Mouse (Mus musculus) hindbrain, embryonic 16.5 days (tissue): ENCODE results near the gene Shpk. TPM values are rescaled to one million over a fixed set of nuclear protein-coding genes. Genes with fewer than 3 reads are reported as not detected.

Experiments
- ATAC-seq: fragments of 200-750 bp; cut with Nextera tagmentation; 2 replicates; pipeline ENCODE4 v1.8.0; 2017; ENCODE audit warnings: moderate TSS enrichment, moderate library complexity
- H3K27ac ChIP-seq: fragments of 300-500 bp; sonication (generic); 2 replicates; pipeline ENCODE4 v1.5.1; 2014; ENCODE audit warnings: low read depth, mild to moderate bottlenecking, control low read depth, low read length, moderate library complexity
- H3K27me3 ChIP-seq: fragments of 300-500 bp; sonication (generic); replicated peaks from 2 replicates; pipeline ENCODE4 v1.6.1; 2014; ENCODE audit warnings: low read length; ENCODE audit not compliant: control insufficient read depth, insufficient read depth
- H3K36me3 ChIP-seq: fragments of 300-500 bp; sonication (generic); 2 replicates; pipeline ENCODE4 v1.6.1; 2014; ENCODE audit warnings: mild to moderate bottlenecking, low read length, moderate library complexity, mixed read lengths; ENCODE audit not compliant: control insufficient read depth, insufficient read depth
- H3K4me1 ChIP-seq: fragments of 300-500 bp; sonication (generic); 2 replicates; pipeline ENCODE4 v1.6.1; 2014; ENCODE audit warnings: low read depth, low read length; ENCODE audit not compliant: control insufficient read depth, insufficient read depth
- H3K4me2 ChIP-seq: fragments of 300-500 bp; sonication (generic); 2 replicates; pipeline ENCODE4 v1.6.1; 2014; ENCODE audit warnings: mild to moderate bottlenecking, low read length, control low read depth, moderate library complexity
- H3K4me3 ChIP-seq: fragments of 300-500 bp; sonication (generic); 2 replicates; pipeline ENCODE4 v1.5.1; 2014; ENCODE audit warnings: mild to moderate bottlenecking, low read length, control low read depth, moderate library complexity
- H3K9ac ChIP-seq: fragments of 300-500 bp; sonication (generic); 2 replicates; pipeline ENCODE4 v1.6.1; 2014; ENCODE audit warnings: low read depth, mild to moderate bottlenecking, control low read depth, low read length, moderate library complexity
- H3K9me3 ChIP-seq: fragments of 300-500 bp; sonication (generic); 2 replicates; pipeline ENCODE4 v1.6.1; 2014; ENCODE audit warnings: mild to moderate bottlenecking, low read length, moderate library complexity; ENCODE audit not compliant: control insufficient read depth
- WGBS: fragments of 180-500 bp; shearing (Covaris S2); extraction: QIAGEN DNeasy Blood & Tissue Kit; methylation state at CpG from one replicate; pipeline ENCODE4 v1.1.7; 2014; 5-methylcytosine and 5-hydroxymethylcytosine counted together
- polyA plus RNA-seq: library from polyadenylated mRNA; unstranded; fragments of >200 nt; fragmentation: Nextera tagmentation; extraction: Ambion mirVana; gene quantifications from 2 replicates; pipeline ENCODE4 v1.2.1, GENCODE M21; 2015

The Shpk gene
- polyA plus RNA-seq, 1 experiment from 2014 or later: 3.0 TPM

DNA sequence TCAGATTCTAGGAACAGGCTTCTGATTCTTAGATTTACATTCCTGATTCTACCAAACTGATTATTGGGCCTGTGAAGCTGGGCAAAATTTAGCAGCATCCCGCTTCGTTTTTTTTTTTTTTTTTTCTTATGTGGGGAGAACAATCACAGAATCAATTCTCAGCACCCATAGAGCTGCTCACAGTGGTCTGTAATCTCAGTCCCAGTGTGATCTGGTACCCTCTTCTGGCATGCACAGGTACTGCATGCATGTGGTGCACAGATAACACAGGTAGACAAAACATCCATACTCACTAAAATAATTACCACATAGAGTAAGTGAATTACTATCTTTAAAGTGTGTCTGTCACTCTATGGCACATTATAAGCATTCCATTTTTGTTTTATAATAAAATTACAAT lies 8.4 kb downstream of the Shpk start:
- WGBS: 89% methylated on average over 2 of the region's 2 CpGs
- Histone ChIP-seq H3K9me3 (no peaks in the 10 kb centered on the region), H3K4me1 (no peaks in the 10 kb centered on the region)

DNA sequence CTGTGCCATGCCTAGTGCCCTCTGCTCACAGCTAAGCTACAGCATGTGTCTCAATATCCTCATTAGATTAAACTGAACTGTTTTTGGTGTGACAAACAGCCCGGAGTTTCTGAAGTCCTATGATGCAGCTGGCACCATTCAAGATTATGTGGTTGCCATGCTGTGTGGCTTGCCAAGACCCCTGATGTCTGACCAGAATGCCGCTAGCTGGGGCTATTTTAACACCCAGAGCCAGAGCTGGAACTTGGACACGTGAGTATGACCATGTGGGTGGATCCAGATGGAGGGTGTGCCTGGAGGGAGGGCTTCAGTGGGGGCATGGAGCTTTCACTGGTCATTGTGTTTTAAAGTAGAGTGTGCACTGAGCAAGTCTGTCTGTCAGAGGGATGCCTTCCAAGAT lies 14.7 kb downstream of the Shpk start:
- H3K4me1 ChIP-seq: no peaks in the 10 kb centered on the region
- H3K4me2 ChIP-seq: no peak overlapping the region
- no peak overlapping the region for H3K9ac ChIP-seq
- no peaks in the 10 kb centered on the region for H3K9me3 ChIP-seq
- no peak for ATAC-seq
- no peaks in the 10 kb centered on the region for H3K27me3 ChIP-seq
- H3K4me3 ChIP-seq: no peak overlapping the region
- no peaks in the 10 kb centered on the region for H3K36me3 ChIP-seq
- no peak overlapping the region for H3K27ac ChIP-seq
- 69% methylated on average over 3 of the region's 3 CpGs for WGBS

More for the DNA sequence above, 8.4 kb downstream of the Shpk start:
- no peak overlapping the region for H3K27ac ChIP-seq
- H3K36me3 ChIP-seq: no peaks in the 10 kb centered on the region
- no peaks in the 10 kb centered on the region for H3K27me3 ChIP-seq
- H3K9ac ChIP-seq: no peak overlapping the region
- no peak overlapping the region for H3K4me3 ChIP-seq
- H3K4me2 ChIP-seq: no peak overlapping the region
- ATAC-seq: no peak

DNA sequence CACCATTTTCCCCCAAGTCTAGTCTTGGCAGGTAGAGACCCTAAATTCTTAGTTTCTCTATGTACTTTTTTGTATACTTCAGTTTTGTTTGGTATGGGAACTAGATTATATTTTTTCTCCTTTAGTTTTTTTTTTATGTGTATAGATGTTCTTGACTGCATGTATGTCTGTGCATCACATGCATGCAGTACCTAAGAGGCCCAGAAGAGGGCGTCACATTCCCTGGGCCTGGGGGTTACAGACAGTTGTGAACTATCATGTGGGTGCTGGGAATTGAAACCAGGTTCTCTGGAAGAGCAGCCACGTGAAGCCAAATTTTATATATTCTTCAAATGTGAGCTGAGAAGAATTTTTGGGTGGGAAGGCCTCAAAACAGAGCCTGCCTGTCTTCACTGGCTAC lies 20.4 kb downstream of the Shpk start:
- no peaks in the 10 kb centered on the region for H3K4me1 ChIP-seq
- no peak overlapping the region for H3K27ac ChIP-seq
- H3K4me3 ChIP-seq: no peak overlapping the region
- no peak for ATAC-seq
- H3K36me3 ChIP-seq: no peaks in the 10 kb centered on the region
- no peaks in the 10 kb centered on the region for H3K27me3 ChIP-seq
- H3K9me3 ChIP-seq: no peaks in the 10 kb centered on the region
- no peak overlapping the region for H3K4me2 ChIP-seq
- H3K9ac ChIP-seq: no peak overlapping the region
- WGBS: 61% methylated on average over 2 of the region's 2 CpGs

DNA sequence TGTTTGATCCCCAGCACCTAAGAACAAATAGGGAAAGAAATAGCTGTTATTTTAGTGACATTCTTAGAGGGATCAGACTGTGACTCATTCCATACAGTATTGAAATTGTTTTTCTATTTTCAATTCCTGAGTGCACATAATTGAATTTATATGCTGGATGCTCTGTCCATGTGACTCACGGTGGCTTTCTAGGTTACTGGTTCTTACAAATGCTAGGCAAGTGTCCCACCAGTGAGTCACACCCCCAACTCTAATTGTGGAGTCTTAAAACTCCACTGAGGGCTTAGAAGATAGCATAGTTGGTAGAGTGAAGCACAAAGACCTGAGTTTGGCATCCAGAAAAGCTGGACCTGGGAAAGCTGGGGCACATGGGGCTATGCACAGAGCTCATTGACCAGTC lies 21.4 kb downstream of the Shpk start:
- Histone ChIP-seq H3K36me3 (no peaks in the 10 kb centered on the region), H3K27ac (no peak overlapping the region), H3K4me3 (no peak overlapping the region), H3K4me1 (no peaks in the 10 kb centered on the region), H3K27me3 (no peaks in the 10 kb centered on the region), H3K9ac (no peak overlapping the region), H3K4me2 (no peak overlapping the region), H3K9me3 (no peaks in the 10 kb centered on the region)
- ATAC-seq: no peak
- WGBS: 95% methylated on average over 1 of the region's 1 CpGs

DNA sequence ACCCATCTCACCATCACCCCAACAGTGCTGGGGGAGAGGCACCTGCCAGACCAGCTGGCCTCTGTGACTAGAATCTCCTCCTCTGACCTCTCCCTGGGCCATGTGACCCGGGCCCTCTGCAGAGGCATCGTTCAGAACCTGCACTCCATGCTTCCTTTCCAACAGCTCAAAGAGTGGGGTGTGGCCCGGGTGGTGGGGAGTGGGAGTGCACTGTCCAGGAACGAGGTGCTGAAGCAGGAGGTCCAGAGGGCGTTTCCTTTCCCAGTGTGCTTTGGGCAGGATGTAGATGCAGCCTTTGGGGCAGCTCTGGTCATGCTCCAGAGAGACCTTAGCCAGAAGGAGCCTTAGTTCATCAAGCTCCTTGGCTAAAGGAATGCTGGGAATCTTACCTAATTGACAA lies 23.6 kb downstream of the Shpk start:
- Histone ChIP-seq H3K4me3 (no peak overlapping the region), H3K9me3 (no peaks in the 10 kb centered on the region), H3K4me2 (no peak overlapping the region), H3K4me1 (no peaks in the 10 kb centered on the region), H3K9ac (no peak overlapping the region), H3K36me3 (no peaks in the 10 kb centered on the region), H3K27me3 (no peaks in the 10 kb centered on the region), H3K27ac (no peak overlapping the region)
- WGBS: 53% methylated on average over 5 of the region's 5 CpGs
- no peak for ATAC-seq

DNA sequence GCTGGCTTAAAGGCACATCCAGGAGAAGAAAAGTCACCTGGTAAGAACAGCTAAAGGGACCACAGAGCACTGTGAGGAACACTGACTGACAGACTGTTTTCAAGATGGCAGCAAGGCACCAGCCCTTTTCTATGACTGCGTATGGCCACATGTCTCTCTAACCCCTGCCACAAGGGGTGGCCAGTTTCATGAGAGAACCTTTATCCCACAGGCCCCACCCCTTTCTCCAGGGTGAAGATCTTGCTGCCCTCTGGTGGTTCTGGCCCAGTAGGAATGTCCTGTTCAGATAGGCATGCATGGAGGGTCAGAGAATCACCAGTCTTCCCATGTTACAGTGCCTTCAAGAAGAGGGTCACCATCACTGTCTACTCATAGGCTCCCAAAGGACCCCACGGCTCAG lies 24.7 kb downstream of the Shpk start:
- H3K27ac ChIP-seq: no peak overlapping the region
- 74% methylated on average over 2 of the region's 2 CpGs for WGBS
- no peaks in the 10 kb centered on the region for H3K27me3 ChIP-seq
- no peak for ATAC-seq
- H3K36me3 ChIP-seq: no peaks in the 10 kb centered on the region
- no peak overlapping the region for H3K9ac ChIP-seq
- H3K4me3 ChIP-seq: no peak overlapping the region
- H3K9me3 ChIP-seq: peaks cover 2% of the 10 kb centered on the region
- H3K4me1 ChIP-seq: no peaks in the 10 kb centered on the region
- no peak overlapping the region for H3K4me2 ChIP-seq

DNA sequence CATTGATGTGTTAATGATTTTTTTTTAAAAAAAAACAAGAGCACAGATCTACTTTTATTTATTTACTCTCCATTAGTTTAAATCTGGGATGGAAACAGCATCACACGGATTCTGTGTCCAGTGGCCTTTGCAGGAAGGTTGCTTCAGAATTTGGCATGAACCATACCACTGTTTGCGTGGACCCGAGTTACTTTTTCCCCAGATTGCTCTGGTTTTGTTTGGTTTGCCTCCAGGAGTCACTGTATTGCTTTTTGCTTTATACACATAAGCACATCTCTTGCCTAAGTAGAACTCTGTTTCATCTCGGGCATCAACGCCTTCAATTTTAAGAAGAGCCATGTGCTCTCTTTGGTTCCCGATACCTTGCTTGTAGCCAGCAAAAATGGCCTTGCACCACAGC lies 26.6 kb downstream of the Shpk start:
- Histone ChIP-seq H3K36me3 (no peaks in the 10 kb centered on the region), H3K4me2 (no peak overlapping the region), H3K27ac (no peak overlapping the region), H3K27me3 (no peaks in the 10 kb centered on the region), H3K4me3 (no peak overlapping the region), H3K4me1 (no peaks in the 10 kb centered on the region), H3K9me3 (peaks cover 5% of the 10 kb centered on the region), H3K9ac (no peak overlapping the region)
- ATAC-seq: no peak
- 94% methylated on average over 6 of the region's 6 CpGs for WGBS

DNA sequence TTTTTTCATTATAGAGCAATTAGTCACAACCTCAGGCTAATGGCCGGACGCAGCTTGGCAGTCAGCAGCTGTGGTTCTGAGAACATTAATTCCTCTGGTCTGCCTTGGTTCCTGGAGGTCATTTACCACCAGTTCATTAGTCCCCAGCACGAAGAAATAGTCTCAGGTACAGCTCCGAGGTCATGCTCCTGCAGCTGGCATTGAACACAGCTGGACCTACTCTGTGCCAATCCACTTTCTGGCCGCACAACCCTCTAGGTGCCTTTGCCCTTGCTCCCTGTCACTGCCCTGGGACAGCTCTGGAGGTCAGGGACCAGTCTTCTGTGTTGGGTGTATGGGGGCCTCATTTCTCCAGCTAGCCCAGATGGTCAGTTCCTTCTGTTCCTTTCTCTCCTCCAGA lies 29.6 kb downstream of the Shpk start:
- Histone ChIP-seq H3K4me2 (no peak overlapping the region), H3K9ac (no peak overlapping the region), H3K9me3 (peaks cover 5% of the 10 kb centered on the region), H3K27me3 (no peaks in the 10 kb centered on the region), H3K4me3 (no peak overlapping the region), H3K36me3 (no peaks in the 10 kb centered on the region), H3K27ac (no peak overlapping the region), H3K4me1 (no peaks in the 10 kb centered on the region)
- ATAC-seq: no peak
- 79% methylated on average over 5 of the region's 5 CpGs for WGBS

DNA sequence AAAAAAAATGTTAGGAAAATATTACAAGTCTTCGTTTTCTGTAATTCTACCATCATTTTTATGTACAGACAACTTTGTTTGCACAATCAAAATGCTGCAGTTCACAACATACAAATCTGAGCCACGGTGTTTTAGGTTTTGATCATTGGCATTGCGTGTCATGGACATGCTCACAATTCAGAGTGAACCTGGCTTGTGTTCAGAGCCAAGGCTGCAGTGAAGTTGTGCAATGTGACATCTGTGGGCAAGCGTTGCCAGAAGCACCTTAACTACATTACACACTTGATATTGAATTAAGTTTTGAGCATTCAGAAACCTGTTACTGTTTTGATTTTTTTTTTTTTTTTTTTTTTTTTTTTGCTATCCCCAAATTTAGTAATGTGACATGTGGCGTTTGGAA lies 30.8 kb downstream of the Shpk start:
- no peak for ATAC-seq
- H3K4me2 ChIP-seq: no peak overlapping the region
- H3K4me3 ChIP-seq: no peak overlapping the region
- 90% methylated on average over 5 of the region's 5 CpGs for WGBS
- H3K9me3 ChIP-seq: peaks cover 5% of the 10 kb centered on the region
- no peaks in the 10 kb centered on the region for H3K4me1 ChIP-seq
- no peak overlapping the region for H3K9ac ChIP-seq
- no peak overlapping the region for H3K27ac ChIP-seq
- H3K36me3 ChIP-seq: no peaks in the 10 kb centered on the region
- H3K27me3 ChIP-seq: no peaks in the 10 kb centered on the region

DNA sequence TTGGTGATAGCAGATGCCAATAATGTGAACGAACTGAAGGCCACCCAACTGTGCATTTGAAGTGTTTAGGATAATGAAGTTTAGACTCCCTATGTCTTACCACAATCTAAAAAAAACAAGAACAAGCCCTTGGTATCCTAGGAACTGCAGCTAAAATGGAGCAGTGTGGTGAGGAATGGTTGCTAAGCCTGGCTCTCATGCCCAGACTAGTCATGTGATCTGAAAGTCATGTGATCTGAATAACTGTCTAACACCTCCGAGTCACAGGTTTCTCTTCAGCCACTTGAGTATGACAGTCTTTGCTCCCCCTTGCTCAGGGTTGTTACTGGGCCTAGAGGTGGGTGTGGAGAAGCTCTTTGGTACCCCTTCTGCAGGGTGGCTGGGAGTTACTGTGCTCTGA lies 33.3 kb downstream of the Shpk start:
- 62% methylated on average over 2 of the region's 2 CpGs for whole genome bisulfite sequencing

More for the DNA sequence above, 33.3 kb downstream of the Shpk start:
- Histone ChIP-seq H3K4me1 (no peaks in the 10 kb centered on the region), H3K27me3 (no peaks in the 10 kb centered on the region), H3K9ac (no peak overlapping the region), H3K9me3 (peaks cover 5% of the 10 kb centered on the region), H3K4me2 (no peak overlapping the region), H3K36me3 (no peaks in the 10 kb centered on the region), H3K27ac (no peak overlapping the region), H3K4me3 (no peak overlapping the region)
- no peak for ATAC-seq
